Mouse (Mus musculus): ENCODE data around the gene Grk5.

DNA sequence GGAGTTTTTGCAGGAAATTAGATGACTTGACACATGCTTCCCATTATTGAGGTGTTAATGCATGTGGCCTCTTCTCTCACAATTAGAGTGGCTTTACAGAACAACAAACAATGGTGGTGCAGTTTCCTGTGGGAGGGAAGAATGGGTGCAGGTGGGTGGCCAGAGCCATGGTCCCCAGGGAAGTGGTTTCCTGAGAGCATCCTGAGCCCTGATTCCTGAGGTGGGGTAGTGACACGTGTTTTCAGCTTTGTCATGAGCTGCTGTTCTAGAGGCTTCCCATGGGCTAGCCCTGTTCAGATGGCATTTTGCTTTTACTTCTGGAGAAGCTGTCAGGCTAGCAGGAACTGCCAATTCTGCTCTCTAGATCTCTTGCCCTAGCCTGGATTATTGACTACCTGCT is 59.4 kb downstream of the Grk5 start:
- TF ChIP-seq CTCF (IDR thresholded peaks at IDR 0.05; ENCODE audit: low read depth) = no peak
- TF ChIP-seq EP300 (optimal IDR thresholded peaks at IDR 0.05) = no peak

Data from stomach, postnatal 0 days (tissue).